Mouse (Mus musculus) megakaryocyte progenitor cell, adult 5-6 weeks (primary cell): ENCODE measurements at regions not wholly inside any gene's neighbourhood (a gene's known extent, or its start where the extent isn't known, plus 50 kb on each side); places are given as distances from the start of the nearest gene placed in this dataset.

ENCODE experiments used
- ATAC-seq: replicated peaks from 2 replicates; pipeline ENCODE4 v1.8.0; 2016; ENCODE audit warnings: mild to moderate bottlenecking, moderate TSS enrichment, inconsistent platforms; ENCODE audit not compliant: poor library complexity

- ATAC-seq: no peak
Measured at GRCm38 (mm10) chr12:52368034-52368433, 135.7 kb upstream of the Arhgap5 start.

- ATAC-seq: no peak
Measured at GRCm38 (mm10) chr12:52368466-52368865, 135.3 kb upstream of the Arhgap5 start.

- no peak for ATAC-seq
Measured at GRCm38 (mm10) chr12:52370153-52370710, 133.5 kb upstream of the Arhgap5 start.

- no peak for ATAC-seq
Measured at GRCm38 (mm10) chr12:52375116-52375515, 128.7 kb upstream of the Arhgap5 start.

GRCm38 (mm10) chr12:52376692-52377462 lies 126.9 kb upstream of the Arhgap5 start:
- ATAC-seq: no peak

GRCm38 (mm10) chr12:52377463-52377848 lies 126.3 kb upstream of the Arhgap5 start:
- no peak for ATAC-seq

GRCm38 (mm10) chr12:52379245-52379644 lies 124.5 kb upstream of the Arhgap5 start:
- ATAC-seq: no peak

- no peak for ATAC-seq
Measured at GRCm38 (mm10) chr12:52379960-52380359, 123.8 kb upstream of the Arhgap5 start.

GRCm38 (mm10) chr12:52381161-52381967 lies 122.4 kb upstream of the Arhgap5 start:
- no peak for ATAC-seq

GRCm38 (mm10) chr12:52381968-52382325 lies 121.8 kb upstream of the Arhgap5 start:
- ATAC-seq: no peak

- ATAC-seq: peak; percentile 91
Measured at GRCm38 (mm10) chr12:52382832-52383580, 120.8 kb upstream of the Arhgap5 start.

- no peak for ATAC-seq
Measured at GRCm38 (mm10) chr12:52389552-52389951, 114.2 kb upstream of the Arhgap5 start.

- ATAC-seq: no peak
Measured at GRCm38 (mm10) chr12:52390242-52390641, 113.5 kb upstream of the Arhgap5 start.

GRCm38 (mm10) chr12:52392636-52393035 lies 111.1 kb upstream of the Arhgap5 start:
- ATAC-seq: no peak

- ATAC-seq: no peak
Measured at GRCm38 (mm10) chr12:52393981-52394718, 109.6 kb upstream of the Arhgap5 start.

GRCm38 (mm10) chr12:52394719-52395062 lies 109.1 kb upstream of the Arhgap5 start:
- ATAC-seq: no peak

- ATAC-seq: no peak
Measured at GRCm38 (mm10) chr12:52395111-52395510, 108.7 kb upstream of the Arhgap5 start.

- ATAC-seq: no peak
Measured at GRCm38 (mm10) chr12:52396178-52396841, 107.5 kb upstream of the Arhgap5 start.

GRCm38 (mm10) chr12:52397718-52398510 lies 105.9 kb upstream of the Arhgap5 start:
- peak; percentile 89 for ATAC-seq
